Comparison of ENCODE assay signal across 15 mouse cellular contexts in the genomic region with DNA sequence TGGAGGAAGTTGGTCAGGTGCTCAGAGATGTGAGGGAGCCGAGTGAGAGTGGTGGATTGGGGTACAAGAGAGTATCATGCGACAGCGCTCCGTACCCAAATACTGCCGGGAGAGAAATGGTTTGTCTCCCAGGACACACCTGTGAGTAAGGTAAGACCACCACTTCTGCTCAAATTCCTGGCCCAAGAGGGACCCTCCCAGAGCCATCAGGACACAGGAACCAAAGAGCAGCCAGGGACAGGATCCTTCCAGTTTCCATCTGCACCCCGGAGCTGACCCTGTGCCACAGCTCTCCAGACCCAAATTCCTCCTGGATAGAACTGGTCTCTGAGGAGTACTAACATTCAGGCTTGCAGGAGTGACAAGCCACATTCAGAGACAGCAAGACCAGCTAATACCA.
DNase-seq lines count a peak whose midpoint lies in the region; TF ChIP-seq lines count a peak whose summit lies in the region.
"Had no signal": no experiment of that assay in that cellular context is flagged by ENCODE, and none has a peak within 500 bp of the region (broad histone marks: within the 10 kb centered on the region; RNA-seq: fewer than 3 reads in every experiment).

No protein-coding gene starts in this region.

- no peaks in the 10 kb centered on the region for H3K27me3 ChIP-seq in heart, adult 2 months (ENCODE audit: control insufficient read depth, insufficient read depth, low read length)
- H3K27me3 ChIP-seq: CH12.LX had no signal

- H3K4me1 ChIP-seq in heart, adult 2 months (ENCODE audit: control insufficient read depth, insufficient read depth, low read length), result no peaks in the 10 kb centered on the region

- no peak for TF ChIP-seq POLR2A in heart, adult 2 months (IDR thresholded peaks at IDR 0.05; ENCODE audit: insufficient read depth, low read depth, low read length)

- WGBS in heart, adult 2 months, result 95% methylated on average over 6 of the region's 6 CpGs

- H3K79me2 ChIP-seq in heart, adult 2 months (replicated peaks; ENCODE audit: control insufficient read depth, insufficient read depth, low read length), result no peaks in the 10 kb centered on the region

- H3K9ac ChIP-seq in heart, adult 2 months (ENCODE audit: low read depth, low read length), result no peak overlapping the region

- H3K4me3 ChIP-seq in heart, adult 2 months, result no peak overlapping the region

- H3K36me3 ChIP-seq in heart, adult 2 months (ENCODE audit: control insufficient read depth, insufficient read depth, low read length), result no peaks in the 10 kb centered on the region
- H3K36me3 ChIP-seq: G1E had no signal

- peak; percentile 55 for DNase-seq in heart, adult 11 months
- DNase-seq in heart, adult 2 months, result no peak
- DNase-seq: adrenal gland, adult 2 months; adrenal gland, adult 8-10 months; adrenal gland, postnatal 10 days; adrenal gland, postnatal 14 days; adrenal gland, postnatal 25 days; adrenal gland, postnatal 36 days; B cell, adult 2 months; cerebellum, adult 11 months; cerebellum, adult 11-12 months; cerebellum, adult 18-20 months; cerebellum, adult 2 months had no signal

- TF ChIP-seq CTCF in heart, adult 2 months (IDR thresholded peaks at IDR 0.05), result no peak

- no peak for TF ChIP-seq EP300 in heart, adult 2 months (IDR thresholded peaks at IDR 0.05; ENCODE audit: insufficient read depth, low read depth, low read length)

- intact Hi-C loops in heart, adult 2 months (cut with DNase I), result no loop called here

- no peak overlapping the region for H3K27ac ChIP-seq in heart, adult 2 months
